Comparison of ENCODE assay signal across 9 mouse cellular contexts in the genomic region with DNA sequence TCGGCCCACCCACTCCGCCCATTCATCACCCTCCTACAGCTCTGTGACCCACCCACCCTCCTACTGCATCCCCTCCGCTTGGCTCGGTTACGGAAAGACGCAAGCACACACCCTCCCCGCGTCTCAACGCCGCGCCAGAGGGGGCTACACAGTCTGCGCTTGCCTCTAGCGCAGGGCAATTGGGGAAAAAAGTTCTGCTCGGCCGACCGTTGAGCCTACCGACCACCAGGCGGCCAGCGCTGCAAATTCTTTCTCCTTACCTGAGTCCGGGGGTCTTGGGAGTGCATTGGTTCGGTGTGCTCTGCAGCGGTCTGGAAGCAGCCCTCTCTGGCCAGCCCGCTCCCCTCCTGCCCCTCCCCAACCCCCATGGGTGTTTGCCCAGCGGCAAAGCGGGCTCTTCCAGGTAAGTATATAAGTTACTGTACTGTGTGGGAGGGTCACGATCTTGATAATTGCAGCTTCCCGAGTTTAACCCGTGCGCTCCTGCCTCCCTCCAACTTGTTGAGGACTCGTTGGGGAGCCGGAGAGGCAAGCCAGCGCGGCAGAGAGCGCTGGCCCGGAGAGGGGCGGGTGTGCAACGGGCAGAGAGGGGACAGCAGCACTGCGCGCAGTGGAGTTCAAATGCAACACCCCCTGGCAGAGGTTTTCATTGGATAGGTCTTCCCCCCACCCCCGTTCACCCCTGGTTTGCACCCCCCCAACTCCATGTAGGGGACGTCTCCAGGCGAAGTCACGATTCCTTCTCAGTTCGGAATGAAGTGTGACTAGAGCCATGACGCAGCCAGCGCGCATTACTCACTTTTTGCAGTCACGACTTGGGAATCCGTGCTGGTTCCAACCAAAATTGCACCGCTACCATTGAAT.
A peak's percentile ranks its signal among the peaks of the same experiment; 100 is the strongest.
DNase-seq lines count a peak whose midpoint lies in the region; ATAC-seq and TF ChIP-seq lines count a peak whose summit lies in the region.
"Had no signal": no experiment of that assay in that cellular context is flagged by ENCODE, and none has a peak within 500 bp of the region (broad histone marks: within the 10 kb centered on the region; RNA-seq: fewer than 3 reads in every experiment).

No protein-coding gene starts in this region.

- 0 out of 2 replicates have a peak overlapping the region, but pooled peaks have one; percentile 6 for H3K4me3 ChIP-seq in intestine, embryonic 14.5 days (ENCODE audit: low read depth, low read length)
- H3K4me3 ChIP-seq in intestine, postnatal 0 days (ENCODE audit: low read depth, low read length): no peak overlapping the region
- peak overlapping the region; percentile 41 for H3K4me3 ChIP-seq in bone marrow macrophage, adult 2 months (ENCODE audit: insufficient read depth, low read length)
- peak overlapping the region; percentile 18 for H3K4me3 ChIP-seq in forebrain, embryonic 11.5 days (ENCODE audit: low read depth, low read length)
- peak overlapping the region; percentile 19 for H3K4me3 ChIP-seq in midbrain, embryonic 11.5 days (ENCODE audit: low read depth, low read length)

- DNase-seq in intestine, embryonic 14.5 days (ENCODE audit: low spot score): no peak
- peak; percentile 74 for DNase-seq in forebrain, embryonic 11.5 days (ENCODE audit: low spot score)
- peak; percentile 93 for DNase-seq in midbrain, embryonic 11.5 days (ENCODE audit: low spot score, missing footprints)
- no peak for DNase-seq in gastrocnemius, postnatal 4 days (ENCODE audit: low spot score in 2 of 2)

- H3K9me3 ChIP-seq in intestine, embryonic 14.5 days (ENCODE audit: control insufficient read depth, low read length): no peaks in the 10 kb centered on the region
- no peaks in the 10 kb centered on the region for H3K9me3 ChIP-seq in intestine, postnatal 0 days (ENCODE audit: control insufficient read depth)
- no peaks in the 10 kb centered on the region for H3K9me3 ChIP-seq in forebrain, embryonic 11.5 days (ENCODE audit: control insufficient read depth, low read length)
- no peaks in the 10 kb centered on the region for H3K9me3 ChIP-seq in midbrain, embryonic 11.5 days (ENCODE audit: control insufficient read depth, low read length)

- TF ChIP-seq POLR2A in bone marrow macrophage, adult 2 months (IDR thresholded peaks at IDR 0.05; ENCODE audit: borderline replicate concordance, low read depth, low read length): no peak

- under 1% methylated on average over 50 of the region's 50 CpGs for WGBS in intestine, embryonic 14.5 days
- 1% methylated on average over 50 of the region's 50 CpGs for WGBS in intestine, postnatal 0 days
- WGBS in forebrain, embryonic 11.5 days: under 1% methylated on average over 50 of the region's 50 CpGs
- WGBS in midbrain, embryonic 11.5 days: 1% methylated on average over 50 of the region's 50 CpGs

- no peak for TF ChIP-seq CTCF in intestine, postnatal 0 days (IDR thresholded peaks at IDR 0.05; ENCODE audit: low read depth)
- no peak for TF ChIP-seq CTCF in bone marrow macrophage, adult 2 months (IDR thresholded peaks at IDR 0.05; ENCODE audit: low read depth, low read length)

- peak overlapping the region; percentile 33 for H3K4me2 ChIP-seq in intestine, embryonic 14.5 days (ENCODE audit: low read length)
- no peak overlapping the region for H3K4me2 ChIP-seq in intestine, postnatal 0 days (replicated peaks; ENCODE audit: low read depth)
- H3K4me2 ChIP-seq in forebrain, embryonic 11.5 days (ENCODE audit: low read depth, low read length, severe bottlenecking): peak overlapping the region; percentile 53
- peak overlapping the region; percentile 34 for H3K4me2 ChIP-seq in midbrain, embryonic 11.5 days

- ATAC-seq in intestine, embryonic 14.5 days (replicated peaks; ENCODE audit: low FRiP score, low TSS enrichment, low read depth): no peak
- no peak for ATAC-seq in intestine, postnatal 0 days
- ATAC-seq in forebrain, embryonic 11.5 days (replicated peaks; ENCODE audit: low FRiP score): no peak
- ATAC-seq in midbrain, embryonic 11.5 days (ENCODE audit: low FRiP score): no peak
- no peak for ATAC-seq in megakaryocyte progenitor cell, adult 5-6 weeks (replicated peaks; ENCODE audit: poor library complexity)
- ATAC-seq in monocyte, adult 5-6 weeks (replicated peaks; ENCODE audit: insufficient number of reproducible peaks, low FRiP score, low TSS enrichment, poor library complexity, severe bottlenecking): no peak

- H3K27ac ChIP-seq in intestine, embryonic 14.5 days (ENCODE audit: low read depth): no peak overlapping the region
- H3K27ac ChIP-seq in intestine, postnatal 0 days (ENCODE audit: low read depth, low read length): no peak overlapping the region
- H3K27ac ChIP-seq in bone marrow macrophage, adult 2 months (ENCODE audit: insufficient read depth, low read depth, low read length): no peak overlapping the region
- H3K27ac ChIP-seq in forebrain, embryonic 11.5 days (ENCODE audit: low read depth, low read length): no peak overlapping the region
- no peak overlapping the region for H3K27ac ChIP-seq in midbrain, embryonic 11.5 days (ENCODE audit: low read depth, low read length)
- H3K27ac ChIP-seq: macrophage had no signal

- H3K4me1 ChIP-seq in intestine, embryonic 14.5 days (replicated peaks; ENCODE audit: control insufficient read depth, insufficient read depth, low read length): 0 out of 2 replicates have a peak, but pooled peaks cover 4% of the 10 kb centered on the region
- no peaks in the 10 kb centered on the region for H3K4me1 ChIP-seq in intestine, postnatal 0 days (replicated peaks; ENCODE audit: control insufficient read depth, insufficient read depth, low read length)
- H3K4me1 ChIP-seq in bone marrow macrophage, adult 2 months (ENCODE audit: control insufficient read depth, insufficient read depth, low read length): no peaks in the 10 kb centered on the region
- peaks cover 30% of the 10 kb centered on the region for H3K4me1 ChIP-seq in forebrain, embryonic 11.5 days (replicated peaks; ENCODE audit: control insufficient read depth, insufficient read depth, low read length)
- H3K4me1 ChIP-seq in midbrain, embryonic 11.5 days (ENCODE audit: control insufficient read depth, insufficient read depth, low read length): peaks cover 21% of the 10 kb centered on the region

- no peak overlapping the region for H3K9ac ChIP-seq in intestine, embryonic 14.5 days (ENCODE audit: low read length)
- H3K9ac ChIP-seq in intestine, postnatal 0 days (ENCODE audit: low read depth, low read length): no peak overlapping the region
- H3K9ac ChIP-seq in forebrain, embryonic 11.5 days (ENCODE audit: low read length): no peak overlapping the region
- no peak overlapping the region for H3K9ac ChIP-seq in midbrain, embryonic 11.5 days (ENCODE audit: low read length)

- no peaks in the 10 kb centered on the region for H3K36me3 ChIP-seq in intestine, embryonic 14.5 days (ENCODE audit: control insufficient read depth, insufficient read depth, low read length)
- no peaks in the 10 kb centered on the region for H3K36me3 ChIP-seq in intestine, postnatal 0 days (ENCODE audit: control insufficient read depth, insufficient read depth)
- H3K36me3 ChIP-seq in forebrain, embryonic 11.5 days (ENCODE audit: control insufficient read depth, insufficient read depth, low read length): no peaks in the 10 kb centered on the region
- no peaks in the 10 kb centered on the region for H3K36me3 ChIP-seq in midbrain, embryonic 11.5 days (ENCODE audit: control insufficient read depth, insufficient read depth, low read length)

- peaks cover 99% of the 10 kb centered on the region for H3K27me3 ChIP-seq in intestine, embryonic 14.5 days (replicated peaks; ENCODE audit: control insufficient read depth, insufficient read depth, low read length)
- peaks cover 83% of the 10 kb centered on the region for H3K27me3 ChIP-seq in intestine, postnatal 0 days (replicated peaks; ENCODE audit: control insufficient read depth, insufficient read depth, low read length)
- H3K27me3 ChIP-seq in forebrain, embryonic 11.5 days (ENCODE audit: control insufficient read depth, insufficient read depth, low read length): peaks cover 76% of the 10 kb centered on the region
- peaks cover 80% of the 10 kb centered on the region for H3K27me3 ChIP-seq in midbrain, embryonic 11.5 days (ENCODE audit: control insufficient read depth, insufficient read depth, low read length)

Comparison
In these comparisons a context has a peak if more than half of its experiments do, and no peak if none do; other contexts are left out.
1. DNase-seq: peak in forebrain, embryonic 11.5 days (single experiment) and midbrain, embryonic 11.5 days (single experiment); none in intestine, embryonic 14.5 days (single experiment) and gastrocnemius, postnatal 4 days (0 of 2).